Comparison of ENCODE assay signal across 12 mouse cellular contexts in genomic region chr2:63186014-63186413, GRCm38 (mm10). TPM values are rescaled to one million over a fixed set of nuclear protein-coding genes. Genes with fewer than 3 reads are reported as not detected.
DNase-seq lines count a peak whose midpoint lies in the region; ATAC-seq and TF ChIP-seq lines count a peak whose summit lies in the region.
"Had no signal": no experiment of that assay in that cellular context is flagged by ENCODE, and none has a peak within 500 bp of the region (broad histone marks: within the 10 kb centered on the region; RNA-seq: fewer than 3 reads in every experiment).

No protein-coding gene starts in this region.

- no peaks in the 10 kb centered on the region for H3K36me3 ChIP-seq in hindbrain, embryonic 14.5 days (replicated peaks; ENCODE audit: control insufficient read depth, insufficient read depth)
- no peaks in the 10 kb centered on the region for H3K36me3 ChIP-seq in hindbrain, embryonic 10.5 days
- H3K36me3 ChIP-seq in midbrain, postnatal 0 days (ENCODE audit: insufficient read depth, low read length) = no peaks in the 10 kb centered on the region
- no peaks in the 10 kb centered on the region for H3K36me3 ChIP-seq in midbrain, embryonic 16.5 days (ENCODE audit: control insufficient read depth, insufficient read depth, low read length)
- H3K36me3 ChIP-seq: embryonic facial prominence, embryonic 12.5 days; heart, embryonic 10.5 days had no signal

- H3K4me1 ChIP-seq in hindbrain, embryonic 14.5 days (replicated peaks; ENCODE audit: control insufficient read depth, insufficient read depth, low read length) = peaks cover 10% of the 10 kb centered on the region
- peaks cover 18% of the 10 kb centered on the region; the same call in 1 of the 2 replicates for H3K4me1 ChIP-seq in hindbrain, embryonic 10.5 days (replicated peaks)
- no peaks in the 10 kb centered on the region for H3K4me1 ChIP-seq in midbrain, postnatal 0 days (ENCODE audit: insufficient read depth, low read length)
- H3K4me1 ChIP-seq in midbrain, embryonic 16.5 days (ENCODE audit: control insufficient read depth, insufficient read depth, low read length) = peaks cover 16% of the 10 kb centered on the region

- no peak overlapping the region for H3K4me2 ChIP-seq in hindbrain, embryonic 14.5 days (replicated peaks)
- H3K4me2 ChIP-seq in midbrain, postnatal 0 days (ENCODE audit: low read depth, low read length, poor library complexity, severe bottlenecking) = no peak overlapping the region
- H3K4me2 ChIP-seq in midbrain, embryonic 16.5 days (ENCODE audit: low read length) = no peak overlapping the region
- H3K4me2 ChIP-seq: embryonic facial prominence, embryonic 12.5 days had no signal

- no peak for ATAC-seq in hindbrain, embryonic 14.5 days (ENCODE audit: low FRiP score)
- ATAC-seq in midbrain, postnatal 0 days (ENCODE audit: low FRiP score) = no peak
- ATAC-seq in midbrain, embryonic 16.5 days = no peak
- ATAC-seq: intestine, embryonic 16.5 days had no signal

- H3K9me3 ChIP-seq in hindbrain, embryonic 14.5 days (ENCODE audit: control insufficient read depth, low read length) = no peaks in the 10 kb centered on the region
- H3K9me3 ChIP-seq in hindbrain, embryonic 10.5 days = no peaks in the 10 kb centered on the region
- H3K9me3 ChIP-seq in midbrain, postnatal 0 days (ENCODE audit: low read length) = no peaks in the 10 kb centered on the region
- H3K9me3 ChIP-seq in midbrain, embryonic 16.5 days (replicated peaks; ENCODE audit: control insufficient read depth, low read length, poor library complexity, severe bottlenecking) = no peaks in the 10 kb centered on the region
- H3K9me3 ChIP-seq: embryonic facial prominence, embryonic 12.5 days; heart, embryonic 10.5 days had no signal

- 6% methylated on average over 2 of the region's 2 CpGs for WGBS in hindbrain, embryonic 14.5 days
- 5% methylated on average over 2 of the region's 2 CpGs for WGBS in hindbrain, embryonic 10.5 days
- WGBS in midbrain, postnatal 0 days = 2% methylated on average over 2 of the region's 2 CpGs
- whole genome bisulfite sequencing in midbrain, embryonic 16.5 days = 6% methylated on average over 2 of the region's 2 CpGs

- no peak overlapping the region for H3K9ac ChIP-seq in hindbrain, embryonic 14.5 days
- H3K9ac ChIP-seq in midbrain, postnatal 0 days (replicated peaks; ENCODE audit: low read length, poor library complexity, severe bottlenecking) = no peak overlapping the region
- no peak overlapping the region for H3K9ac ChIP-seq in midbrain, embryonic 16.5 days (ENCODE audit: low read depth, low read length)
- H3K9ac ChIP-seq: embryonic facial prominence, embryonic 12.5 days had no signal

- H3K27ac ChIP-seq in hindbrain, embryonic 14.5 days = no peak overlapping the region
- no peak overlapping the region for H3K27ac ChIP-seq in hindbrain, embryonic 10.5 days
- no peak overlapping the region for H3K27ac ChIP-seq in midbrain, postnatal 0 days (ENCODE audit: low read depth, low read length)
- no peak overlapping the region for H3K27ac ChIP-seq in midbrain, embryonic 16.5 days (ENCODE audit: low read length)
- H3K27ac ChIP-seq: embryonic facial prominence, embryonic 12.5 days; heart, embryonic 10.5 days had no signal

- H3K27me3 ChIP-seq in hindbrain, embryonic 14.5 days (ENCODE audit: control insufficient read depth, insufficient read depth, low read length) = no peaks in the 10 kb centered on the region
- H3K27me3 ChIP-seq in hindbrain, embryonic 10.5 days (ENCODE audit: insufficient read depth, poor library complexity, severe bottlenecking) = peaks cover 28% of the 10 kb centered on the region
- no peaks in the 10 kb centered on the region for H3K27me3 ChIP-seq in midbrain, postnatal 0 days (ENCODE audit: insufficient read depth, low read length)
- no peaks in the 10 kb centered on the region for H3K27me3 ChIP-seq in midbrain, embryonic 16.5 days (ENCODE audit: control insufficient read depth, insufficient read depth, low read depth, low read length)

- peak; percentile 73 for DNase-seq in hindbrain, embryonic 14.5 days (ENCODE audit: low spot score)
- no peak for DNase-seq in hindbrain, embryonic 10.5 days (ENCODE audit: low spot score)
- peak; percentile 30 for DNase-seq in midbrain, postnatal 0 days (ENCODE audit: low spot score)
- peak; percentile 30 for DNase-seq in brain, adult 2 months (ENCODE audit: low read depth, low spot score)
- DNase-seq in retina, postnatal 1 day = peak; percentile 75
- no peak for DNase-seq in gastrocnemius, postnatal 36 days
- no peak for DNase-seq in cerebellum, postnatal 25 days
- DNase-seq: lung, adult 2 months had no signal

- no peak for TF ChIP-seq CTCF in midbrain, postnatal 0 days (IDR thresholded peaks at IDR 0.05)

- H3K4me3 ChIP-seq in hindbrain, embryonic 14.5 days (replicated peaks; ENCODE audit: low read length) = no peak overlapping the region
- H3K4me3 ChIP-seq in hindbrain, embryonic 10.5 days = no peak overlapping the region
- H3K4me3 ChIP-seq in midbrain, postnatal 0 days (ENCODE audit: low read depth, low read length) = no peak overlapping the region
- no peak overlapping the region for H3K4me3 ChIP-seq in midbrain, embryonic 16.5 days (ENCODE audit: low read depth, low read length)
- H3K4me3 ChIP-seq: embryonic facial prominence, embryonic 12.5 days; heart, embryonic 10.5 days had no signal

- intact Hi-C loops in gastrocnemius, postnatal 36 days (cut with DNase I) = no loop called here

RNA-seq across cellular contexts. Expression of gene Kcnh7, which starts 1.9 kb away (rescaled TPM):
- 9.9 and 11.4 TPM in 2 replicates for polyA plus RNA-seq in hindbrain, embryonic 14.5 days (2014; fragmentation: Nextera tagmentation; extraction: Ambion mirVana)
- polyA plus RNA-seq in hindbrain, embryonic 10.5 days (2016; fragmentation: Nextera tagmentation; extraction: Ambion mirVana) = 0.36 and 1.2 TPM in 2 replicates
- total RNA-seq in midbrain, postnatal 0 days (2014; rRNA removed) = 10.5 and 17.8 TPM in 2 replicates
- 6.5 and 8.6 TPM in 2 replicates for polyA plus RNA-seq in midbrain, postnatal 0 days (2015; fragmentation: Nextera tagmentation; extraction: Ambion mirVana)
- polyA plus RNA-seq in midbrain, embryonic 16.5 days (2015; fragmentation: Nextera tagmentation; extraction: Ambion mirVana) = 9.6 and 10.3 TPM in 2 replicates
- total RNA-seq in gastrocnemius, postnatal 36 days (2021) = under 1 TPM; 0.10 to 0.27 TPM
- polyA plus RNA-seq: lung, adult 2 months had no signal

Comparison
In these comparisons a context has a peak if more than half of its experiments do, and no peak if none do; other contexts are left out.
1. DNase-seq: peak in hindbrain, embryonic 14.5 days (single experiment), midbrain, postnatal 0 days (single experiment), brain, adult 2 months (single experiment) and retina, postnatal 1 day (single experiment); none in hindbrain, embryonic 10.5 days (single experiment), gastrocnemius, postnatal 36 days (0 of 2) and cerebellum, postnatal 25 days (0 of 2).